Mouse (Mus musculus) cerebellum, adult 18-20 months (tissue): ENCODE results near the gene Tnrc6c.

Experiments used
- DNase-seq, 2 experiments: peaks; one replicate each; pipeline ENCODE4 v3.0.0; 2021

Gene Tnrc6c

DNA sequence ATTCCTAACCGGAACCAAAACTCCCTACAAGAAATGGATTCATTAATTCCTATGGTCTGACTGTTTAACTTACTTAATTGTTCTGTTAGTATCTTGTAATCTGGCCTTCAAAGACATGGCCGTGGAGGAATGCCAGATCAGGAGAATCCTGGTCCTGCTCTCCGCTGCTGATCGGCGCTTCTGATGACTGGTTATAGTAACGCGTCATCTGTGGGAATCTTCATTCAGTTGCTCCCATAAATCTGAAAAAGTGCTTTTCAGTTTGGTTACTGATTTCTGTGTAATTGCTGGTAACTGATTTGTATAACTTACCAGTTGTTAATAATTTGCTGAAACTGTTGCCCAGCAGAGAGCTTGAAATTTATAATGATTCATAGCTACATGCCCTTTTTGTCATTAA lies 77.4 kb downstream of the Tnrc6c start:
- no peak for DNase-seq

DNA sequence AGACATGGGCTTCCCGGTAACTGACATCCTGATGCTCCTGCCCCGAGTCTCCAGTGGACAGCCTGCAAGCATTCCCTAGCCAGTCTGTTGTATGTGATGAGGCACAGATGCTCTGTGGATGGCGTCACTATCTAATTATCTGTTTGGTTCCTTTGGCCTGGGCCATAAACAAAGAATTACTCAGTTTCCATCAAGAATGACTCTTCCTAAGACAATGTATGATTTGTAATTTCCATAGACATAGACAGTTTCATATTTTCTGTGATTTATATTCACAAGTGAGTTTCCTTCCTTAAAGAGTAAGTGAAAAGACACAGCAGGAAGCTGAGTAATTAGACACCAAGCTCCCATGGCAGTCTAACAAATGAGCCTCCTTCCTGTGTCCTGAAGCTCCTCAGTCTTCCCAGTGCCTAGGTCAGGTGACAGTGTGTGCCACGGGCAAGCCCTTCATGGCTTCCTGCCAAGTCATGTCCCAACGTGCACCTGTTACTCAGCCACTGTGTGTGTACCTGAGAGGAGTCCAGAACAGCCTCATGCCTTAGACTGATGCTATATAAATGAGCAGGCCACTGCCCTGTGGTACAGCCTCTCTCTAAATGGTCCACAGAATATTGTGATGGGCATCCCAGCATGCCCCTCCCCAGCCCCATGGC lies 82.1 kb downstream of the Tnrc6c start:
- peak; percentile 69 to 77 for DNase-seq

DNA sequence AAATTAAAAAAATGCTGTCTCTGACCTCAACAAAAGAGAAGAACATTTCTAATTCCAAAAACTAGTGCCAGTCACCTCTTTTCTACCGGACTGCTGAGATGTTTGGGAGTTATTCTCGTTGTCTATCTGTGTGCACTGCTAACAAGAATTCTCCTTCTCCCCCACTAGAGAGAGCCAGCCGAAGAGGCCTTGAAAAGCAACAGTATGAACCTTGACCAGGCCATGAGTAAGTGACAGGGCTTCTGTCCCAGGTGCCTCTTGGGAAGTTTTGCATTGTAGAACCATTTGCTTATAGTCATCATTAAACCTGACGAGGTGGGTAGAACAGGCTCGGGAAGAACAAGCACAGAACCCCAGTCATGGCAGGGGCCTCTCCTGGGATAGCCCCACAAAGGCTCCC lies 84.0 kb downstream of the Tnrc6c start:
- no peak for DNase-seq

DNA sequence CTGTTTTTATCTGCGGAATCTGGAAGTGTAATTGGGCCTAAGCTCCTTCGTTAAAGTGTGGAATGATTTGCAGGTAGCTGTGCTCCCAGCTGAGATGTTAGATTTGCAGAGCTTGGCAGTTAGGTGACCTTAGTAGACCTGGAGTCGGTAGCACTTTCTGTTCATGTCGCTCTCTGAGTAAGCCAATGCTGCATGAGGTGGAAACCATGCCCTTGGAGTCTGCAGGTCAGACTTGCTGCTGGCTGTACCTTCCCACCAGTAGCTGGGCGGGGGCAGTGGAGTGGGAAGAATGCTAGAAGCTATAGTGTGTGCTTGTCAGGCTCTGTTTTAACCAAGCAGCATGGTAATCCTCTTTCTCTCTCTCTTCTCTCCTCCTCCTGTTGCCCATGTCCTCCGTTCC lies 87.0 kb downstream of the Tnrc6c start:
- no peak for DNase-seq

DNA sequence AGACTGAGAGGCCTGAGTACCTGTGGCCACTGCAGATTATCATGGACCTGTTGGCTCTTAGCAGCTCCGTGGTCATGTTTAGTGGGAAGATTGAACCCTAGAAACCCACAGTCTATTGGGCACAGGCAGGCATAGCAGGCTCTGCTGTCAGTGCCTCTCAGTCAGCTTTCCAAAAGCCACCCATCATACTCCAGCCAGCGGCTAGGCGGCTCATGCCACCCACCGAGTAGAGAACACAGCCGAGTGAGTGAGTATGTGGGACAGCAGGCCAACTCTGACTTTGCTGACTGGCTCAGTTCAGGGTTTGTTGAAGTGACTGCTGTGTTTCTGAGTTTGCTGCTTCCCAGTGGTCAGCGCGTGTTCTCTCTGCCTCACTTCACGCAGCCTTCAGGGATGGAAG lies 88.2 kb downstream of the Tnrc6c start:
- DNase-seq: no peak

DNA sequence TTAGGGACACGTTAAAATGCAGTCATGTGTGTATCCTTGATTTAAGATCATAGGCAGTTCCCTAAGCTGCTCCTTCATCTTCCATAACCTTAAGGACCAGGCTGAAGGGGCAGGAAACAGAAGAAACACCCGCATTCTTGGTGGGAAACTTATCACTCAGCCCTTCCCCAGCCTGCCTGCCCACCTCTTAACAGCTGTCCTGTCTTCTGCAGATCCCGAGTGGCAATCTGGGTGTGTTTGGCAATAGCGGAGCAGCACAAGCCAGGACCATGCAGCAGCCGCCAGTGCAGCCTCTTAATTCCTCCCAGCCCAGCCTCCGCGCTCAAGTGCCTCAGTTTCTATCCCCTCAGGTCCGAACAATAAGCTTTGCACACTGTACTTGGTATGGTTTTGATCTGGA lies 88.6 kb downstream of the Tnrc6c start:
- DNase-seq: no peak

DNA sequence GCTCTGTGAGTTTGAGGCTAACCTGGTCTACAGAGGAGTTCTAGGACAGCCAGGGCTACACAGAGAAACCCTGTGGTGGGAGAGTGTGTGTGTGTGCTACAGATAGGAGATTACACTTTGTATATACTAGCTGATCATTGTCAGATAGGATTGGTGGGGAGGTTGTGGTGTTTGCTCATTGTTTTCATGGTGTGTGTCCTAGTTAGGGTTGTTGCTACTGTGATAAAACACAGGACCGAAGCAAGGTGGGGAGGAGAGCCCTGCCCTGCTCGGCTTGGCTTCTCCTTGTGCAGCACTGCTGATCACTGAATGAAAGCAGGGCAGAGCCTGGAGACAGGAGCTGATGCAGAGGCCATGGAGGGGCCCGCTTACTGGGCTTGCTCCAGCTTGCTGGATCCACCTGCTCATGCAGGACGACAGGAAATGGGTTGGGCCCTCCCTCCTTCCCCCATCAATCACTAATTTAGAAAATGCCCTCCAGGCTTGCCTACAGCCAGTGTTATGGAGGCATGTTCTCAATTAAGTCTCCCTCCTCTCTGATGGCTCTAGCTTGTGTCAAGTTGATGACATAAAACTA lies 89.5 kb downstream of the Tnrc6c start:
- DNase-seq: no peak

- DNase-seq: no peak
Observed at GRCm38 (mm10) chr11:117748628-117749027, 94.5 kb downstream of the Tnrc6c start.

DNA sequence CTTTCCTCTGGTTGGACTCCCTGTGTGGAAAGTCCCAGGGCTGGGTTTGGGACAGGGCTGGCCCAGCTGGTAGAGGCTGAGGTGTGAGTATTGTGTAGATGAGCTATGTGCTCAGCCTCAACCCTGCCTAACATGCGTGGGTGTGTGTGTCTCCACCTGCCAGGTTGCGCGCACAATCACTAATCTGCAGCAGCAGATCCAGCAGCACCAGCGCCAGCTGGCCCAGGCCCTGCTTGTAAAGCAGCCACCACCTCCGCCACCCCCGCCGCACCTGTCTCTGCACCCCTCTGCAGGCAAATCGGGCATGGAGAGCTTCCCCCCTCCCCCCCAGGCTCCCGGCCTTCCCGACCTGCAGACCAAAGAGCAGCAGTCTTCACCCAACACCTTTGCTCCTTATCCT lies 95.3 kb downstream of the Tnrc6c start:
- DNase-seq: peak; percentile 47

- DNase-seq: no peak
Observed at GRCm38 (mm10) chr11:117751544-117751943, 97.5 kb downstream of the Tnrc6c start.

GRCm38 (mm10) chr11:117755891-117756290 lies 101.8 kb downstream of the Tnrc6c start:
- no peak for DNase-seq

GRCm38 (mm10) chr11:117759267-117759666 lies 105.2 kb downstream of the Tnrc6c start:
- peak; percentile 56 to 63 for DNase-seq

DNA sequence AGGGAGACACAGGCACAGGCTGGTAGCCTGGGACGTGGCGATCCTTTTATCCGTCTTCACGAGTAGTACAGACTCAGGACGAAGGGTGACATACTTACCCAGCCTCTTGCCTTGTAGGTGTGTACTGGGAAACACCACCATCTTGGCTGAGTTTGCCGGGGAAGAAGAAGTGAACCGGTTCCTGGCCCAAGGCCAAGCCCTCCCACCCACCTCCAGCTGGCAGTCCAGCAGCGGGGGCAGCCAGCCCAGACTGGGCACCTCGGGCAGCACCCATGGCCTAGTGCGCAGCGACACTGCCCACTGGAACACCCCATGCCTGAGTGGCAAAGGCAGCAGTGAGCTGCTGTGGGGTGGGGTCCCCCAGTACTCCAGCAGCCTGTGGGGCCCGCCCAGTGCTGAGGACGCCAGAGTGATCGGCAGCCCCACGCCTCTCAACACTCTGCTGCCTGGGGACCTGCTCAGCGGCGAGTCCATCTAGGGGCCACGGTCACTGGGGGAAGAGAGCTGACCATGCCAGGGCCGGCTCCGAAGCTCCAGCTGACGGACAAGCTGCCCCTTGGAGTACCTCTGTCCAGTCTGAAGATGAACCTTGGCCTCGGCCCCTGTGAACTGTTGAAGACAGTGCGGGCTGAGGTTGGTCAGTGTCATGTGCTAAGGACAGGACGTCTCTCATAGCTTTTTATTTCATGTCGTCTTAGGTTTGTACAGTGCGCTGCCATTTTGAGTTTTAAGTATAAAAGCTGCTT lies 106.5 kb downstream of the Tnrc6c start:
- no peak for DNase-seq

GRCm38 (mm10) chr11:117761801-117762200 lies 107.7 kb downstream of the Tnrc6c start:
- no peak for DNase-seq

DNA sequence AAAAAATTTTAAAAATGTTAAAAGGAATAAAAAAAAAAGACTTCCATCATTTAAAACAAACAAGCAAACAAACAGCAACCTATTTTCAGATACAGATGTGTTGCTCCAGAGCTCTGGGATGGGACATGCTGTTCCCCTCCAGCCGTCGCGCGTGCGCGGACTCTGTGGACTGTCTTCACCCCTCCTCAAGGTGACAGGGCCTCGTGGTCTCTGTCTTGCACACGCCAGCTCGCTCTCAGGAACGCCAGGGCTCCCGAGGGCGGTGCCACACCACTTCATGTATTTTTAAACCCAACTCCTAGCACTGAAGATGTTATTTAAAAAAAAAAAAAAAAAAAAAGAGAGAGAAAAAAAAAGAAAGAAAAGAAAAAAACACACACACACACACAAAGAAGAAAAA lies 108.2 kb downstream of the Tnrc6c start:
- DNase-seq: no peak

DNA sequence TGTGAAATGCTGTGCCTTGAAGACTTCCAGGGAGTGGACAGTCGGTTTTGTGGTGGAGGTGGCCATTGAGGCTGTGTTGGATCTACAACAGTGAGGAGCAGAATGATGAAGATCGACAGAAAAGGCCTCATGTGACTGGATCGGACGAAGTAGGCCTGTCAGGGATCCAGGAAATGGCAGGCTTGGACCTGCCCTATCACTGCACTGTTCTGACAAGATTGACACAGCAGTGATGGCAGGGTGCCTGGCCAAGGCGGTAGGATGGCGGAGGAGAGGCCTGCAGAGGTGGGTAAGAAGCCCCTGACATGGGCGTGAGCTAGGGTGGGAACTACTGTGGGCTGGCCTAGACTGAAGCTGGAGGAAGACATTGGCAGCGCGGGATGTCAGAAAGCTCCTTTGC lies 110.2 kb downstream of the Tnrc6c start:
- no peak for DNase-seq

DNA sequence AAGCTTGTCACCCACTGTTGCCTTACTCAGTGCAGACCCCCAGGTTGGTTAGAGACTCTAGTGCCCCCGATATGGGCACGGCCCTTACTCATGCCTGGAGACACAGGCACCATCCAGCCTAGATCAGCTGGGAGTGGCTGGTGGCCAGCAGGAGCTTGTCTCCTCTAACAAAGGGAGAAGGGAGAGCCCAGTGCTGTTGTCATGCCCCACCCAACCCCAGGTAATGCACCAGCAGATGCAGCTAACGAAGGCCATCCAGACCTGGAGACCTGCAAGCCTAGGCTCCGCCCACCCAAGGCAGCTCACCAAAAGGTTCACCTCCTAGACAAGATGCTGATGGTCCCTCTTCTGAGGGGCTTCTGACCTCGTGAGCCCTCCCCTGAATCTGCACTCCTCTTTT lies 111.3 kb downstream of the Tnrc6c start:
- no peak for DNase-seq

GRCm38 (mm10) chr11:117766275-117766674 lies 112.2 kb downstream of the Tnrc6c start:
- no peak for DNase-seq

GRCm38 (mm10) chr11:117768725-117769682 lies 114.9 kb downstream of the Tnrc6c start:
- DNase-seq: no peak

GRCm38 (mm10) chr11:117769683-117770047 lies 115.6 kb downstream of the Tnrc6c start:
- DNase-seq: no peak

GRCm38 (mm10) chr11:117770407-117770806 lies 116.3 kb downstream of the Tnrc6c start:
- DNase-seq: no peak

DNA sequence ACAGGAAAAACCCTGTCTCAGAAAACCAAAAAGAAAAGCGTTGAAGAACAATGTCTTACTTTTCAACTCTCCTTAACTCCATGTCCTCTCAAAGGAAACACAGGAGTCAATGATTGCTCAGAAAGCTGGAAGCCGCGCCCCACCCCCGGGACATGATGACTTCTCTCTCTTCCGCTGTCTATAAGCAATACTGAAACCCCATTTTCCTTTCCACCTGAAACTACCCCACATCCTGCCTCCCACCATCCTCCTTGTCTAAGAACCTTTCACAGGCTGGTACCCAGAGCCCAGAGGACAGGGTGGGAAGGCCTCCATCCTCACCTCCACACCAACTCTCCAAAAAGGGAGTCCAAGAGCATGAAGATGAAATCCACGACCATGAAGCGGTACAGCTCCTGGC lies 118.3 kb downstream of the Tnrc6c start:
- DNase-seq: no peak

DNA sequence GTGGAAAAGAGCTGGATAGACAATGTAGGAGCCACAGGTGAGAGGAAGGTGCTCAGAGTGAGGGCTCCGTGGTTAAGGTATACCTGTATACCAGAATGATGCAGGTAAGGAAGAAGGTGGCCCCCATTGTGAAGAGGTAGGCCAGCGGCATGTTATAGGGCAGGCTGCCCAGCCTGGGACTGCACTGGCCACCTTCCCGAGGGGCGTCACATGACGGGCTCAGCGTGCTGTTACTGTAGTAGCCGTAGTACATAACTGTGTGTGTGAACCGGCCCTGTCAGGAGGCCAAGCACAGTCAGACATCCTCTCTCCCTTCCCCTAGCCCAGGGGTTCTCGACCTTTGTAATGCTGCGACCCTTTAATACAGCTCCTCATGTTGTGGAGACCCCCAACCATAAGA lies 120.8 kb downstream of the Tnrc6c start:
- DNase-seq: no peak
